Mouse (Mus musculus) gastrocnemius, adult 18-20 months (tissue): Measurements from ENCODE around the gene Pspc1. TPM values are rescaled to one million over a fixed set of nuclear protein-coding genes. Genes with fewer than 3 reads are reported as not detected.
A peak's percentile ranks its signal among the peaks of the same experiment; 100 is the strongest.
"Not testable (repeated sequence)": the region's sequence is repeated elsewhere in the genome, so short reads cannot be mapped to it uniquely, and the experiment has no call there.

Source experiments
- DNase-seq: peaks from one replicate; pipeline ENCODE4 v3.0.0; 2021; ENCODE audit warnings: low spot score
- long read RNA-seq, 2 experiments: library from polyadenylated mRNA; stranded (forward); transcript quantifications; one replicate each; pipeline ENCODE4 v2.0.0; 2021
- total RNA-seq, 2 experiments: library from RNA; stranded (reverse); gene quantifications; 2 replicates each; pipeline ENCODE4 v1.2.3; 2021

The Pspc1 gene
- 10 to 100 TPM in 1 of 2 experiments, 1 to 10 TPM in 1; 8.9 to 11.2 TPM for total RNA-seq
- long read RNA-seq, experiment 1, full-length matches to known transcripts, result 6 of 7 reads
- long read RNA-seq, experiment 1, partial matches to known transcripts, result 0 of 7 reads
- long read RNA-seq, experiment 1, other reads (novel, unspliced or antisense), result 1 of 7 reads
- long read RNA-seq, experiment 2, full-length matches to known transcripts, result 4 of 5 reads
- long read RNA-seq, experiment 2, partial matches to known transcripts, result 0 of 5 reads
- long read RNA-seq, experiment 2, other reads (novel, unspliced or antisense), result 1 of 5 reads

GRCm38 (mm10) chr14:56778200-56778932, at the start of gene Pspc1:
TSS of gene Pspc1 (minus strand) at chr14:56778316.
- DNase-seq, result peak; percentile 97

- DNase-seq, result no peak
These were observed 46.4 kb upstream of the Pspc1 start for GRCm38 (mm10) chr14:56824562-56824961.

- no peak for DNase-seq
These were observed 39.5 kb upstream of the Pspc1 start for GRCm38 (mm10) chr14:56817616-56818015.

GRCm38 (mm10) chr14:56817131-56817530, 39.0 kb upstream of the Pspc1 start:
- no peak for DNase-seq

GRCm38 (mm10) chr14:56816541-56816940, 38.4 kb upstream of the Pspc1 start:
- no peak for DNase-seq

- DNase-seq, result peak; percentile 80
These were observed 34.5 kb upstream of the Pspc1 start for GRCm38 (mm10) chr14:56812520-56813036.

GRCm38 (mm10) chr14:56811701-56812339, 33.7 kb upstream of the Pspc1 start, which contains the start of gene Zmym5:
TSS of gene Zmym5 (minus strand) at chr14:56811716.
- DNase-seq, result peak; percentile 75

- peak; percentile 18 for DNase-seq
These were observed 32.9 kb upstream of the Pspc1 start for GRCm38 (mm10) chr14:56810781-56811690.

GRCm38 (mm10) chr14:56793243-56793642, 15.1 kb upstream of the Pspc1 start:
- DNase-seq, result peak; percentile 32

- no peak for DNase-seq
These were observed 6.5 kb upstream of the Pspc1 start for GRCm38 (mm10) chr14:56784575-56784974.

GRCm38 (mm10) chr14:56778933-56779300, 801 bp upstream of the Pspc1 start:
- no peak for DNase-seq

- peak; percentile 62 for DNase-seq
These were observed 568 bp downstream of the Pspc1 start for GRCm38 (mm10) chr14:56777360-56778136.

- no peak for DNase-seq
These were observed 1.4 kb downstream of the Pspc1 start for GRCm38 (mm10) chr14:56776571-56777238.

GRCm38 (mm10) chr14:56775416-56775815, 2.7 kb downstream of the Pspc1 start:
- no peak for DNase-seq

- not testable (repeated sequence) for DNase-seq
These were observed 11.7 kb downstream of the Pspc1 start for GRCm38 (mm10) chr14:56766438-56766837.

- DNase-seq, result not testable (repeated sequence)
These were observed 13.0 kb downstream of the Pspc1 start for GRCm38 (mm10) chr14:56765117-56765516.

GRCm38 (mm10) chr14:56751282-56751681, 26.8 kb downstream of the Pspc1 start:
- DNase-seq, result no peak

- no peak for DNase-seq
These were observed 37.9 kb downstream of the Pspc1 start for GRCm38 (mm10) chr14:56740175-56740574.

GRCm38 (mm10) chr14:56726493-56726892, 51.6 kb downstream of the Pspc1 start:
- no peak for DNase-seq

GRCm38 (mm10) chr14:56705687-56706086, 72.4 kb downstream of the Pspc1 start:
- no peak for DNase-seq
